Mouse (Mus musculus) neural tube, embryonic 13.5 days (tissue): Measurements from ENCODE around the gene Gm17651. TPM values are rescaled to one million over a fixed set of nuclear protein-coding genes. Genes with fewer than 3 reads are reported as not detected.
A peak's percentile ranks its signal among the peaks of the same experiment; 100 is the strongest.

Source experiments
- ATAC-seq: fragments of 200-750 bp; cut with Nextera tagmentation; 2 replicates; pipeline ENCODE4 v1.8.0; 2017; ENCODE audit warnings: low read depth, mild to moderate bottlenecking, moderate TSS enrichment, moderate library complexity
- H3K27ac ChIP-seq: fragments of 300-500 bp; sonication (generic); replicated peaks from 2 replicates; pipeline ENCODE4 v1.5.1; 2015; ENCODE audit warnings: moderate library complexity, mild to moderate bottlenecking, inconsistent platforms
- H3K27me3 ChIP-seq: fragments of 300-500 bp; sonication (generic); 2 replicates; pipeline ENCODE4 v1.6.1; 2015; ENCODE audit warnings: mild to moderate bottlenecking, inconsistent platforms
- H3K36me3 ChIP-seq: fragments of 300-500 bp; sonication (generic); 2 replicates; pipeline ENCODE4 v1.6.1; 2015; ENCODE audit warnings: mild to moderate bottlenecking, inconsistent platforms
- H3K4me1 ChIP-seq: fragments of 300-500 bp; sonication (generic); replicated peaks from 2 replicates; pipeline ENCODE4 v1.6.1; 2015; ENCODE audit warnings: inconsistent platforms
- H3K4me2 ChIP-seq: fragments of 300-500 bp; sonication (generic); 2 replicates; pipeline ENCODE4 v1.6.1; 2015; ENCODE audit warnings: inconsistent platforms, mild to moderate bottlenecking, moderate library complexity
- H3K4me3 ChIP-seq: fragments of 300-500 bp; sonication (generic); 2 replicates; pipeline ENCODE4 v1.5.1; 2015; ENCODE audit warnings: mild to moderate bottlenecking, inconsistent platforms
- H3K9ac ChIP-seq: fragments of 300-500 bp; sonication (generic); 2 replicates; pipeline ENCODE4 v1.6.1; 2015; ENCODE audit warnings: moderate library complexity, mild to moderate bottlenecking, inconsistent platforms
- H3K9me3 ChIP-seq: fragments of 300-500 bp; sonication (generic); 2 replicates; pipeline ENCODE4 v1.6.1; 2016; ENCODE audit warnings: inconsistent platforms
- WGBS: fragments of 180-500 bp; shearing (Covaris S2); methylation state at CpG from one replicate; pipeline ENCODE4 v1.1.7; 2015; 5-methylcytosine and 5-hydroxymethylcytosine counted together
- polyA plus RNA-seq: library from polyadenylated mRNA; unstranded; fragments of >200 nt; fragmentation: Nextera tagmentation; extraction: Ambion mirVana; gene quantifications from 2 replicates; pipeline ENCODE4 v1.2.1, GENCODE M21; 2015

The Gm17651 gene
- polyA plus RNA-seq, 1 experiment from 2014 or later = not detected

GRCm38 (mm10) chr3:97667093-97667675, 7.3 kb downstream of the Gm17651 start:
- H3K9ac ChIP-seq = no peak overlapping the region
- no peak overlapping the region for H3K4me2 ChIP-seq
- ATAC-seq = no peak
- H3K27me3 ChIP-seq = no peaks in the 10 kb centered on the region
- peaks cover 75% of the 10 kb centered on the region for H3K36me3 ChIP-seq
- no peaks in the 10 kb centered on the region for H3K9me3 ChIP-seq
- H3K4me1 ChIP-seq = no peaks in the 10 kb centered on the region
- WGBS = 91% methylated on average over 14 of the region's 14 CpGs
- no peak overlapping the region for H3K27ac ChIP-seq
- no peak overlapping the region for H3K4me3 ChIP-seq

- Histone ChIP-seq H3K4me2 (no peak overlapping the region), H3K36me3 (peaks cover 67% of the 10 kb centered on the region), H3K27ac (no peak overlapping the region), H3K4me1 (no peaks in the 10 kb centered on the region), H3K4me3 (no peak overlapping the region), H3K27me3 (no peaks in the 10 kb centered on the region), H3K9me3 (no peaks in the 10 kb centered on the region), H3K9ac (no peak overlapping the region)
- ATAC-seq = no peak
- 87% methylated on average over 8 of the region's 8 CpGs for WGBS
Measured at GRCm38 (mm10) chr3:97666154-97666553, 8.3 kb downstream of the Gm17651 start.

- H3K36me3 ChIP-seq = peaks cover 62% of the 10 kb centered on the region
- no peak for ATAC-seq
- 91% methylated on average over 9 of the region's 9 CpGs for WGBS
Measured at GRCm38 (mm10) chr3:97665525-97665924, 9.0 kb downstream of the Gm17651 start.

GRCm38 (mm10) chr3:97661206-97661605, 13.3 kb downstream of the Gm17651 start:
- ATAC-seq = no peak
- no peak overlapping the region for H3K4me3 ChIP-seq
- no peak overlapping the region for H3K27ac ChIP-seq
- no peak overlapping the region; the same call in 1 of the 2 replicates for H3K9ac ChIP-seq
- H3K4me2 ChIP-seq = no peak overlapping the region
- H3K27me3 ChIP-seq = no peaks in the 10 kb centered on the region
- 78% methylated on average over 8 of the region's 8 CpGs for WGBS
- H3K9me3 ChIP-seq = no peaks in the 10 kb centered on the region
- H3K4me1 ChIP-seq = peaks cover 19% of the 10 kb centered on the region
- H3K36me3 ChIP-seq = peaks cover 28% of the 10 kb centered on the region

More at GRCm38 (mm10) chr3:97665525-97665924, 9.0 kb downstream of the Gm17651 start:
- H3K27ac ChIP-seq = no peak overlapping the region
- no peak overlapping the region for H3K4me2 ChIP-seq
- H3K9me3 ChIP-seq = no peaks in the 10 kb centered on the region
- no peak overlapping the region for H3K9ac ChIP-seq
- H3K4me3 ChIP-seq = no peak overlapping the region
- H3K4me1 ChIP-seq = no peaks in the 10 kb centered on the region
- no peaks in the 10 kb centered on the region for H3K27me3 ChIP-seq

GRCm38 (mm10) chr3:97659746-97660145, 14.7 kb downstream of the Gm17651 start:
- Histone ChIP-seq H3K27ac (no peak overlapping the region), H3K4me1 (peaks cover 19% of the 10 kb centered on the region), H3K27me3 (no peaks in the 10 kb centered on the region), H3K4me3 (peak overlapping the region; percentile 81; the same call in 1 of the 2 replicates), H3K36me3 (peaks cover 15% of the 10 kb centered on the region), H3K4me2 (peak overlapping the region; percentile 85), H3K9me3 (no peaks in the 10 kb centered on the region), H3K9ac (peak overlapping the region; percentile 76; the same call in 1 of the 2 replicates)
- ATAC-seq = no peak
- 47% methylated on average over 7 of the region's 7 CpGs for WGBS

- peak overlapping the region; percentile 81 for H3K4me3 ChIP-seq
- 1% methylated on average over 50 of the region's 50 CpGs for WGBS
Measured at GRCm38 (mm10) chr3:97658426-97659193, 15.9 kb downstream of the Gm17651 start.

GRCm38 (mm10) chr3:97657655-97658411, 16.7 kb downstream of the Gm17651 start, which contains the start of gene Prkab2:
Prkab2 (plus strand) TSS chr3:97658193.
- peak within 1 kb of the TSS; percentile 76 for H3K9ac ChIP-seq
- H3K4me3 ChIP-seq = peak within 1 kb of the TSS; percentile 81
- H3K27ac ChIP-seq = peak within 1 kb of the TSS; percentile 77
- no peaks in the 10 kb centered on the region for H3K27me3 ChIP-seq
- ATAC-seq = peak; percentile 95
- H3K4me2 ChIP-seq = peak within 1 kb of the TSS; percentile 85
- H3K36me3 ChIP-seq = no peaks in the 10 kb centered on the region
- H3K4me1 ChIP-seq = peaks cover 19% of the 10 kb centered on the region
- no peaks in the 10 kb centered on the region for H3K9me3 ChIP-seq
- WGBS = 1% methylated on average over 51 of the region's 51 CpGs

More at GRCm38 (mm10) chr3:97658426-97659193, 15.9 kb downstream of the Gm17651 start:
- no peaks in the 10 kb centered on the region for H3K27me3 ChIP-seq
- H3K9me3 ChIP-seq = no peaks in the 10 kb centered on the region
- H3K36me3 ChIP-seq = peaks cover 4% of the 10 kb centered on the region; the same call in 1 of the 2 replicates
- peak overlapping the region; percentile 85 for H3K4me2 ChIP-seq
- ATAC-seq = peak; percentile 78
- peak overlapping the region; percentile 76 for H3K9ac ChIP-seq
- H3K27ac ChIP-seq = peak overlapping the region; percentile 77
- H3K4me1 ChIP-seq = peaks cover 19% of the 10 kb centered on the region

- WGBS = 82% methylated on average over 8 of the region's 8 CpGs
- no peaks in the 10 kb centered on the region for H3K9me3 ChIP-seq
- no peak overlapping the region for H3K4me2 ChIP-seq
- H3K9ac ChIP-seq = no peak overlapping the region
- peaks cover 18% of the 10 kb centered on the region for H3K4me1 ChIP-seq
- no peak for ATAC-seq
- no peak overlapping the region for H3K4me3 ChIP-seq
- H3K27me3 ChIP-seq = no peaks in the 10 kb centered on the region
- no peak overlapping the region for H3K27ac ChIP-seq
- H3K36me3 ChIP-seq = no peaks in the 10 kb centered on the region
Measured at GRCm38 (mm10) chr3:97654901-97655300, 19.6 kb downstream of the Gm17651 start.

- ATAC-seq = no peak
- H3K9me3 ChIP-seq = no peaks in the 10 kb centered on the region
- peaks cover 6% of the 10 kb centered on the region; the same call in 1 of the 2 replicates for H3K4me1 ChIP-seq
- H3K9ac ChIP-seq = no peak overlapping the region
- H3K4me3 ChIP-seq = no peak overlapping the region
- H3K36me3 ChIP-seq = no peaks in the 10 kb centered on the region
- H3K4me2 ChIP-seq = no peak overlapping the region
- H3K27ac ChIP-seq = no peak overlapping the region
- 94% methylated on average over 5 of the region's 5 CpGs for WGBS
- H3K27me3 ChIP-seq = no peaks in the 10 kb centered on the region
Measured at GRCm38 (mm10) chr3:97653781-97654180, 20.7 kb downstream of the Gm17651 start.

- no peaks in the 10 kb centered on the region for H3K4me1 ChIP-seq
Measured at GRCm38 (mm10) chr3:97651604-97652003, 22.9 kb downstream of the Gm17651 start.

GRCm38 (mm10) chr3:97649469-97649868, 25.0 kb downstream of the Gm17651 start:
- 79% methylated on average over 6 of the region's 6 CpGs for WGBS
- H3K36me3 ChIP-seq = no peaks in the 10 kb centered on the region
- no peak overlapping the region for H3K4me3 ChIP-seq
- H3K4me2 ChIP-seq = no peak overlapping the region
- no peaks in the 10 kb centered on the region for H3K4me1 ChIP-seq
- H3K27ac ChIP-seq = no peak overlapping the region
- no peak for ATAC-seq
- H3K9me3 ChIP-seq = no peaks in the 10 kb centered on the region
- H3K9ac ChIP-seq = no peak overlapping the region
- H3K27me3 ChIP-seq = no peaks in the 10 kb centered on the region

More at GRCm38 (mm10) chr3:97651604-97652003, 22.9 kb downstream of the Gm17651 start:
- no peaks in the 10 kb centered on the region for H3K36me3 ChIP-seq
- 77% methylated on average over 10 of the region's 10 CpGs for WGBS
- no peak overlapping the region for H3K4me3 ChIP-seq
- ATAC-seq = no peak
- no peak overlapping the region for H3K4me2 ChIP-seq
- no peak overlapping the region for H3K27ac ChIP-seq
- no peaks in the 10 kb centered on the region for H3K27me3 ChIP-seq
- H3K9me3 ChIP-seq = no peaks in the 10 kb centered on the region
- no peak overlapping the region for H3K9ac ChIP-seq

- Histone ChIP-seq H3K4me2 (no peak overlapping the region), H3K9me3 (no peaks in the 10 kb centered on the region), H3K36me3 (no peaks in the 10 kb centered on the region), H3K9ac (no peak overlapping the region), H3K27me3 (no peaks in the 10 kb centered on the region), H3K4me3 (no peak overlapping the region), H3K4me1 (no peaks in the 10 kb centered on the region), H3K27ac (no peak overlapping the region)
- 77% methylated on average over 3 of the region's 3 CpGs for WGBS
- no peak for ATAC-seq
Measured at GRCm38 (mm10) chr3:97649022-97649421, 25.5 kb downstream of the Gm17651 start.
